Mouse (Mus musculus) mature B cell (primary cell): ENCODE data around the gene Fam229a.
"Not testable (repeated sequence)": the region's sequence is repeated elsewhere in the genome, so short reads cannot be mapped to it uniquely, and the experiment has no call there.

Experiments used
- in situ Hi-C: fragments of 300-500 bp; cut with MboI; formaldehyde crosslinking; loops from 2 replicates; pipeline ENCODE4 v1.14.3; 2019

Gene Fam229a

GRCm38 (mm10) chr4:129518519-129518918, 27.5 kb downstream of the Fam229a start:
- in situ Hi-C loops: no loop called here

DNA sequence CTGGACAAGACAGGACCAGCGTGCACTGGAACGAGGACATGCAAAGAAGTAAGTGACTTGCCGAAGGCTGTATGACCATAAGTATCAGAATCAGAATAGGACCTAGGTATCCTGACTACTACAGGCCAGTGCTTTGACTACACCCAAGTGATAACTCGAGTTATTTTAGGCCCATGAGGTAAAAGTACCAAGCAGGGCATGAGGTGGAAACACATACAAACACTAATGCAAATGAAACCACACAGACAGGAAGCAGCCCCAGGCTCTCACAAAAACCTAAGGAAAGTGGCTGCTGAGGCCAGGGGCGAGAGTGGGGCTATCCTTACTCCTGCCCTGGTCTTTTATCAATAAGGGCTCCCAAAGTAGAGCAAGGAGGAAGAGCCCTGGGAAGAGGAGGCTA, 34.3 kb downstream of the Fam229a start:
- in situ Hi-C loops: no loop called here

DNA sequence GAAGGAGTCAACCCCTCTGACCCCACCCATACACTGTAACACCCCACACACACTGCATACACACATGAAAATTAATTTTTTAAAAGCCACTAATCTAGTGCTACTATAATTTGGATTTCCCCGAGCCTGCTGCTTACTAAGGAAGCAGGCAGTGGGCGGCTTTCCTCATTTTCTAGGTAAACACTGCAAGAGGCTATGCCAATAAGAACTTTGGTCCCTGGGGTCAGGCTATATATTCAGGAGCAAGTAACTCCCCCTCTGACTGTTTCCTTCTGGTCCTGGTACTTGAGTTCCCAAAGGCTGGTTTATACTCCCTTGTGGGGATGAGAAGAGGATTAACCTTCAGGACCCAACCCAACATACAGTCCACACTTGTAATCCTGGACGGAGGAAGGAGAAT, 34.9 kb downstream of the Fam229a start:
- in situ Hi-C loops: no loop called here

GRCm38 (mm10) chr4:129528901-129529300, 37.9 kb downstream of the Fam229a start:
- in situ Hi-C loops: not testable (repeated sequence)

DNA sequence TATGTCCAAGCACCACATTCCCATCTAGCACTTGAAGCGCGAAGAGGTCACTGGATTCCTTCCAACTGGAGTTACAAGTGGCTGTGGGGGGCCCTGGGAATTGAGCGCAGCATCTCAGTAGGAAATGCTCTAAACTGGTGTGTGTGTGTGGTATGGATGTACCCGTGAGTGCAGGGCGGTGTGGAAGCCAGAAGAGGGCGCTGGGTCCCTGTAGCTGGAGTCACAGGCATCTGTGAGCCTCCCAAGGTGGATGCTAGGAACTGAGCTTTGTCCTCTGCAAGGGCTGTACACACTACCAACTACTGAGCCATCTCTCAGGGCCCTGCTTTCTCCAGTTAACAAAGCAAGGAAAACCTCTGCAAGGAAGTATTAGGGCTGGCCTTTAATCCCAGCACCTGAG, 49.0 kb downstream of the Fam229a start:
- in situ Hi-C loops: loop anchor here (10.0 kb wide), 1 partner anchor 65 kb away; the partner anchor contains the start of genes Eif3i and Tmem234
